Mouse (Mus musculus): ENCODE measurements around the gene Ucp1. TPM values are rescaled to one million over a fixed set of nuclear protein-coding genes. Genes with fewer than 3 reads are reported as not detected.
A peak's percentile ranks its signal among the peaks of the same experiment; 100 is the strongest.

The Ucp1 gene
- total and polyA plus RNA-seq, 3 experiments: not detected

DNA sequence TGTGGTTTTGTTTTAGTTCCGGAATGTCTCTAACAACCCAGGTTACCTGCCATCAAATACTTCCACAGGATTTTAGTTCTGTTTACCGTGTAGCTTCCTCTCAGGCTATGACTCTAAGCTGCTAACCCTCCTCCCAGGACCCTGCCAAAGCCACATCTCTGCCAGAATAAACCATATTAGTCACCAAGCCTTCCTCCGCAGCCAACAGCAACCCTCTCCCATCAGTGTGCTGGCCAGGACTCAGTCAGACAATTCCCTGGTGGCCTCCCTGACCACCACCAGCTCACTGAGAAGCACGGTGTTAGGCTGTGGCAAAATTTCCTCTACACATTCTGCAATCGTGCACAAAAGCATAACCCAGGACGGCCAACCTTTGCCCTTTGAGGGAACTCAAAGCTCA, 11.7 kb upstream of the Ucp1 start:
- dilution Hi-C loops (cut with MboI; ENCODE audit: extremely low pct_ligation_motif_present, extremely low pct_unique_long_range_greater_than_20kb, low sequenced_read_pairs) (no loop called here), in situ Hi-C loops (cut with MboI; ENCODE audit: low pct_ligation_motif_present, low pct_unique_long_range_greater_than_20kb, low sequenced_read_pairs) (no loop called here)
- no peaks in the 10 kb centered on the region for H3K36me3 ChIP-seq (replicated peaks in 1 of 2; ENCODE audit: control insufficient read depth in 1 of 2, insufficient read depth in 1 of 2, low read length in 1 of 2)
- no peaks in the 10 kb centered on the region for H3K79me2 ChIP-seq (replicated peaks; ENCODE audit: control insufficient read depth, extremely low read depth, insufficient read depth, poor library complexity, severe bottlenecking)
- H3K27me3 ChIP-seq (replicated peaks): no peaks in the 10 kb centered on the region
- no peak overlapping the region for H3K4me2 ChIP-seq (ENCODE audit: insufficient read depth, low read depth, poor library complexity, severe bottlenecking)
- H3K9me3 ChIP-seq (replicated peaks; ENCODE audit: low read length): no peaks in the 10 kb centered on the region
- no peak for TF ChIP-seq ETS1 (conservative IDR thresholded peaks at IDR 0.05; ENCODE audit: low read depth, low read length)
- no peak for TF ChIP-seq ZNF384 (IDR thresholded peaks at IDR 0.05; ENCODE audit: low read depth, low read length)
- no peak for TF ChIP-seq CTCF (conservative IDR thresholded peaks at IDR 0.05 in 1 of 2, IDR thresholded peaks at IDR 0.05 in 1 of 2; ENCODE audit: low read depth in 2 of 2, low read length in 2 of 2)
- no peak for TF ChIP-seq UBTF (IDR thresholded peaks at IDR 0.05; ENCODE audit: low read depth, low read length)
- TF ChIP-seq RAD21 (IDR thresholded peaks at IDR 0.05; ENCODE audit: low read depth, low read length): no peak
- no peak for TF ChIP-seq E2F4 (IDR thresholded peaks at IDR 0.05; ENCODE audit: insufficient replicate concordance, low read depth, low read length)
- no peak for TF ChIP-seq GABPA (IDR thresholded peaks at IDR 0.05; ENCODE audit: insufficient replicate concordance, low read depth, low read length)
- TF ChIP-seq ZMIZ1 (IDR thresholded peaks at IDR 0.05; ENCODE audit: low read depth, low read length): no peak
- H3K4me1 ChIP-seq (ENCODE audit: control insufficient read depth in 1 of 2, insufficient read depth in 2 of 2): peaks cover 0 to 6% of the 10 kb centered on the region in 2 experiments; a peak in 2 of 4 replicates
- no peak overlapping the region for H3K27ac ChIP-seq (ENCODE audit: insufficient read depth, low read depth)
- DNase-seq (ENCODE audit: extremely low read depth): no peak
- H3K9ac ChIP-seq (ENCODE audit: insufficient read depth, low read depth): no peak overlapping the region
- H3K4me3 ChIP-seq (replicated peaks in 1 of 3; ENCODE audit: low read depth in 2 of 3, low read length in 2 of 3, poor library complexity in 1 of 3): no peak overlapping the region

DNA sequence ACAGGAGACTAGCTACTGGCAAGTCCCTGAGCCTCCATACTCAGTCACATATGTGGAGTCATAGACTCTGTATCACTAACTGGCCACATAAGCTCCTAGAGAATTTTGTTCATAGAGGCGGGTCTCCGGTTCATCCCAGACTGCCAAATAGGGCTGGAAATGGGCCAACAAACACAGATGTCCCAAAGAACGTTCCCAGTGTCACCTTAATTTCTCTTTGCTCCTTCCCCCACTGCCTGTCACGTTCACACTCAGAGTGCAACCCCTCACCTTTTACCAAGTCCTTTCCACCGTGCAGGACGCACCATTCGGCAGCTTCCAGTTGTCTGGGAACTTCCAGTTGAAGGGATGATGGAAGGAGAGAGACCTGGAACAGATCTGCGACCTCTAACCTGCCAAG, 4.8 kb upstream of the Ucp1 start:
- H3K4me1 ChIP-seq (ENCODE audit: control insufficient read depth in 1 of 2, insufficient read depth in 2 of 2): peaks cover 2 to 4% of the 10 kb centered on the region in 2 experiments; a peak in 1 of 4 replicates
- dilution Hi-C loops (cut with MboI; ENCODE audit: extremely low pct_ligation_motif_present, extremely low pct_unique_long_range_greater_than_20kb, low sequenced_read_pairs): no loop called here
- no peak overlapping the region for H3K4me3 ChIP-seq (replicated peaks in 1 of 3; ENCODE audit: low read depth in 2 of 3, low read length in 2 of 3, poor library complexity in 1 of 3)
- H3K4me2 ChIP-seq (ENCODE audit: insufficient read depth, low read depth, poor library complexity, severe bottlenecking): no peak overlapping the region
- H3K36me3 ChIP-seq (replicated peaks in 1 of 2; ENCODE audit: control insufficient read depth in 1 of 2, insufficient read depth in 1 of 2, low read length in 1 of 2): no peaks in the 10 kb centered on the region
- H3K9ac ChIP-seq (ENCODE audit: insufficient read depth, low read depth): no peak overlapping the region
- no peak for DNase-seq (ENCODE audit: extremely low read depth)
- H3K27me3 ChIP-seq (replicated peaks): no peaks in the 10 kb centered on the region
- H3K79me2 ChIP-seq (replicated peaks; ENCODE audit: control insufficient read depth, extremely low read depth, insufficient read depth, poor library complexity, severe bottlenecking): no peaks in the 10 kb centered on the region
- no peaks in the 10 kb centered on the region for H3K9me3 ChIP-seq (replicated peaks; ENCODE audit: low read length)
- H3K27ac ChIP-seq (ENCODE audit: insufficient read depth, low read depth): no peak overlapping the region
- TF ChIP-seq POLR2A (IDR thresholded peaks at IDR 0.05; ENCODE audit: low read depth, low read length) (no peak), TCF12 (IDR thresholded peaks at IDR 0.05; ENCODE audit: low read depth, low read length) (no peak), MAFK (IDR thresholded peaks at IDR 0.05; ENCODE audit: insufficient replicate concordance, low read length) (no peak), MAX (IDR thresholded peaks at IDR 0.05; ENCODE audit: low read length) (no peak), GABPA (IDR thresholded peaks at IDR 0.05; ENCODE audit: insufficient replicate concordance, low read depth, low read length) (no peak)
- in situ Hi-C loops (cut with MboI; ENCODE audit: low pct_ligation_motif_present, low pct_unique_long_range_greater_than_20kb, low sequenced_read_pairs): no loop called here

GRCm38 (mm10) chr8:83297375-83297774, 7.2 kb downstream of the Ucp1 start:
- Histone ChIP-seq H3K36me3 (replicated peaks in 1 of 2; ENCODE audit: control insufficient read depth in 1 of 2, insufficient read depth in 1 of 2, low read length in 1 of 2) (no peaks in the 10 kb centered on the region), H3K79me2 (replicated peaks; ENCODE audit: control insufficient read depth, extremely low read depth, insufficient read depth, poor library complexity, severe bottlenecking) (no peaks in the 10 kb centered on the region), H3K9ac (ENCODE audit: insufficient read depth, low read depth) (no peak overlapping the region), H3K4me3 (replicated peaks in 1 of 3; ENCODE audit: low read depth in 2 of 3, low read length in 2 of 3, poor library complexity in 1 of 3) (no peak overlapping the region), H3K27me3 (replicated peaks) (no peaks in the 10 kb centered on the region), H3K4me1 (ENCODE audit: control insufficient read depth in 1 of 2, insufficient read depth in 2 of 2) (no peaks in the 10 kb centered on the region), H3K9me3 (replicated peaks; ENCODE audit: low read length) (no peaks in the 10 kb centered on the region), H3K4me2 (ENCODE audit: insufficient read depth, low read depth, poor library complexity, severe bottlenecking) (0 out of 2 replicates have a peak overlapping the region, but pooled peaks have one; percentile 5), H3K27ac (ENCODE audit: insufficient read depth, low read depth) (no peak overlapping the region)
- no peak for DNase-seq (ENCODE audit: extremely low read depth)
- dilution Hi-C loops (cut with MboI; ENCODE audit: extremely low pct_ligation_motif_present, extremely low pct_unique_long_range_greater_than_20kb, low sequenced_read_pairs): no loop called here
- TF ChIP-seq ZC3H11A (IDR thresholded peaks at IDR 0.05; ENCODE audit: low read depth, low read length): no peak
- TF ChIP-seq CHD2 (IDR thresholded peaks at IDR 0.05; ENCODE audit: low read length): no peak
- TF ChIP-seq MAFK (IDR thresholded peaks at IDR 0.05; ENCODE audit: insufficient replicate concordance, low read length): no peak
- no peak for TF ChIP-seq RAD21 (IDR thresholded peaks at IDR 0.05; ENCODE audit: low read depth, low read length)
- TF ChIP-seq JUN (IDR thresholded peaks at IDR 0.05; ENCODE audit: insufficient read depth, low read depth, low read length): no peak
- TF ChIP-seq ZMIZ1 (IDR thresholded peaks at IDR 0.05; ENCODE audit: low read depth, low read length): no peak
- TF ChIP-seq NRF1 (IDR thresholded peaks at IDR 0.05; ENCODE audit: low read depth, low read length): no peak
- TF ChIP-seq ZKSCAN1 (IDR thresholded peaks at IDR 0.05; ENCODE audit: borderline replicate concordance, low read depth, low read length): no peak
- TF ChIP-seq JUND (conservative IDR thresholded peaks at IDR 0.05; ENCODE audit: low read depth, low read length): no peak
- no peak for TF ChIP-seq EP300 (IDR thresholded peaks at IDR 0.05; ENCODE audit: low read length)
- TF ChIP-seq E2F4 (IDR thresholded peaks at IDR 0.05; ENCODE audit: insufficient replicate concordance, low read depth, low read length): no peak
- no peak for TF ChIP-seq USF1 (IDR thresholded peaks at IDR 0.05; ENCODE audit: low read depth, low read length)
- no peak for TF ChIP-seq USF2 (conservative IDR thresholded peaks at IDR 0.05; ENCODE audit: low read depth, low read length)
- no peak for TF ChIP-seq CHD1 (IDR thresholded peaks at IDR 0.05; ENCODE audit: low read depth, low read length)
- in situ Hi-C loops (cut with MboI; ENCODE audit: low pct_ligation_motif_present, low pct_unique_long_range_greater_than_20kb, low sequenced_read_pairs): no loop called here
